Mouse (Mus musculus) heart, postnatal 14 days (tissue): ENCODE measurements at regions not wholly inside any gene's neighbourhood (a gene's known extent, or its start where the extent isn't known, plus 50 kb on each side); places are given as distances from the start of the nearest gene placed in this dataset.

ENCODE experiments used
- DNase-seq, 2 experiments: peaks; one replicate each; pipeline ENCODE4 v3.0.0; 2021 to 2022
- intact Hi-C: fragments of 180-260 bp; cut with DNase I; formaldehyde crosslinking; loops from one replicate; pipeline ENCODE4 v1.15.1; 2025

GRCm38 (mm10) chr17:45341573-45341972 is 92.0 kb downstream of the Cdc5l start:
- no peak for DNase-seq
- intact Hi-C loops = no loop called here

DNA sequence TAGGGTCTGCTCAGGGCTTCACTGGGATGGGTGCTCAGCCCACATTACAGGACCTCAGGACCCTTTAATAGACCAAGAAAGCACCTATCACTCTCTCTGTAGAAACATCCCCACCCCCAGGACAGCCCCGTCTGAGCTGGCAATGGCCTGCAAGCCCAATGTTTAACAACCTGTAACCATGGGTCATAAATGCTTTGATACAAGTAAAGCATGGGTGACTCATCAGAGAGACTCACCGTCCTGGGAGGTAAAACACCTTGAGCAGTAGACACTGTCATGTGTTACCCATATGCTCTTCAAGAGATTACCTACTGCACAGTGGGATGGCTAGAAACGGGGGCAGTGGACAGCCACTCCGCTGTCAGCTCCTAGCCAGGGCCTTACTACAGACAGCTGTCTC is 92.7 kb downstream of the Cdc5l start:
- intact Hi-C loops = no loop called here
- no peak for DNase-seq

DNA sequence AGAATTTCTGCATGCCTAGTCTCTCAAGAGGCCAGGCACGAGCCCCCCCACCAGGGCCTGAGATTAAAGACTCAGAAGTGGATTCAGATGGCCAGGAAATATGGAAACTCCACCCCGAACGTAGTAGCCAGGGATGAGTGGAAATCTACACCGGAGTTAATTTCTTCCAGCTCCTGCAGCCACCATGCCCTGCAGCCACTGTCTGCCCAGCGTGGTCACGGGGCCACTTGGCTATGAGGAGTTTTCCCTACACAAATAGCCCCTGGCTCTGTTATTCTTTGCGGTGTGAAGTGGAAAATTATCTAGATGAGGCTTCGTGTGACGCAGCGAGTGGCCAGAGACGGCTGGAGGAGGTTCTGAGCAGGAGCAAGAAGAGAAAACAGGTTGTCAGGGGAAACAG is 94.3 kb downstream of the Cdc5l start:
- no peak for DNase-seq
- intact Hi-C loops = no loop called here

GRCm38 (mm10) chr17:45338086-45338485 is 95.5 kb downstream of the Cdc5l start:
- no peak for DNase-seq

DNA sequence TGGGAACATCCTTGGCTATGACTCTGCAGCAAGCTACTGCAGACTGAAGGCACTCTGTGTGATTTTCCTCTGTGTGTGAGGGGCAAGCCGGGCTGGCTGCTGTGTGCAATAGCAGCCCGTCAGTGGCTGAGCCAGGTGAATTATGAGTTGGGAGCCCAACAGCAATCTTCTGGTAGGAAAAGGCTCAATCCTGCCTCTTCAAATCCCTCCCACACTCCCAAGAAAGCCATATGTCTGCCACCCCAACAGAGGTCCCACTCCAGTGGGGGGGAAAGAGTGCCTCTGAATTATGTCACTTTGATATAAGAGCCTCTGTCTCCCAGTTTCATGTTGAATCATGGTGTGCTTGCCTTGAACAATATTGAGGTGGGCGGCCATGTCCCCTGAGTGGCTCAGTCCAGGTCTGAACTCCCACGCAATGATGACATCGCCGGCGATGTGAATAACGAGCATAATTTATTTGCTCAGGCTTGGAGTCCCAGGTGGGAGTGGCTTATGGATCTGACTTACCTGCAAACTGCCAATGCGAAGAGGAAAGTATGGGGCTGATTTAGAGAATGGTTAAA is 97.9 kb downstream of the Cdc5l start:
- DNase-seq = no peak
- intact Hi-C loops = no loop called here

More at GRCm38 (mm10) chr17:45338086-45338485, 95.5 kb downstream of the Cdc5l start:
- intact Hi-C loops = no loop called here

- DNase-seq = no peak
- intact Hi-C loops = no loop called here
Observed at GRCm38 (mm10) chr17:45334732-45335381, 98.7 kb downstream of the Cdc5l start.

GRCm38 (mm10) chr17:45332321-45332720 is 101.2 kb downstream of the Cdc5l start:
- DNase-seq = no peak
- intact Hi-C loops = no loop called here

- intact Hi-C loops = no loop called here
- no peak for DNase-seq
Observed at GRCm38 (mm10) chr17:45329241-45329640, 104.3 kb downstream of the Cdc5l start.

GRCm38 (mm10) chr17:45326726-45327125 is 106.8 kb downstream of the Cdc5l start:
- DNase-seq = no peak
- intact Hi-C loops = no loop called here

GRCm38 (mm10) chr17:45326173-45326572 is 107.4 kb downstream of the Cdc5l start:
- DNase-seq = no peak
- intact Hi-C loops = no loop called here

GRCm38 (mm10) chr17:45322842-45323241 is 110.7 kb downstream of the Cdc5l start:
- intact Hi-C loops = no loop called here
- no peak for DNase-seq

- intact Hi-C loops = no loop called here
Observed at GRCm38 (mm10) chr17:45320074-45320473, 113.5 kb downstream of the Cdc5l start.

GRCm38 (mm10) chr17:45318211-45319076 is 115.1 kb downstream of the Cdc5l start:
- intact Hi-C loops = no loop called here
- DNase-seq = no peak

More at GRCm38 (mm10) chr17:45320074-45320473, 113.5 kb downstream of the Cdc5l start:
- no peak for DNase-seq

- intact Hi-C loops = no loop called here
- peak; percentile 64 to 65 for DNase-seq
Observed at GRCm38 (mm10) chr17:45312510-45313266, 120.8 kb downstream of the Cdc5l start.

DNA sequence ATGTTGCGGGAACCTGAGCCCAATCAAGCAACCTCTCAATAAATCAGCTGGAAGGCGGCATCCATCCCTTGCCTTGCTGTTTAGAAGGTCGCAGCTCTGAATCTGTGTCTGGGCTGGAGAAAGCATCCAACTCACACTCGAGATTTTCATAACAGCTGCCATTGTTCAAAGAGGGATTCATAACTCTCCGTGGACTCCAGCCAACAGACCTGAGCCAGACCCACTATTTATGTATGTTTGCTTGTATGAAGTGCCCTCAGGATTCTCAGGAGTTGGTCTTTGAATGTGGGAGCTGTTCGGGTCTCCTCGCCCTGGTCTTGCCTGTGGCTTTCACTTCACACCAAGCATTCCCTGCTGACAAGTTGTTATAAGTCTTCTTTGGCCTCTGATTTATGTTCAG is 127.0 kb downstream of the Cdc5l start:
- intact Hi-C loops = no loop called here
- no peak for DNase-seq

GRCm38 (mm10) chr17:45303183-45303582 is 130.4 kb downstream of the Cdc5l start:
- DNase-seq = no peak
- intact Hi-C loops = no loop called here

DNA sequence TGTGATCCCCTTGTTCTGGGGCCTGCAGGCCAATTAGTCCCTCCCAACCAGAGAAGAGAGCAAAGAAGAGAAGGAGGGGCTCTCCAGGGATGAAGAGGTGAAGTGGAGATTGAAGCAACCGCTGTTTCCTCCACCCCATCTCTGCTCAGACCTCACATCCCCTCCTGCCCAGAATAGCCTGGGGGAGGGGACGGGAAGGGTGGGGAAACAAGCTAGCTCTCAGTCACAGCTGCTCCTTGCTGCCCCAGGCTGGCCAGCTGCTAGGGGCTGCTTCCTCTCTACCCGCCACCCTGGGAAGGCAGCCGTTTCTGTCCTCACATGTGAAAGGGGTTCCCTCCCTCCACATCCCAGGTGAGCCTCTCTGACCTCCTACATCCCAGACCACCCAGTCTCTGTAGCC is 135.2 kb downstream of the Cdc5l start:
- intact Hi-C loops = no loop called here
- DNase-seq = no peak

DNA sequence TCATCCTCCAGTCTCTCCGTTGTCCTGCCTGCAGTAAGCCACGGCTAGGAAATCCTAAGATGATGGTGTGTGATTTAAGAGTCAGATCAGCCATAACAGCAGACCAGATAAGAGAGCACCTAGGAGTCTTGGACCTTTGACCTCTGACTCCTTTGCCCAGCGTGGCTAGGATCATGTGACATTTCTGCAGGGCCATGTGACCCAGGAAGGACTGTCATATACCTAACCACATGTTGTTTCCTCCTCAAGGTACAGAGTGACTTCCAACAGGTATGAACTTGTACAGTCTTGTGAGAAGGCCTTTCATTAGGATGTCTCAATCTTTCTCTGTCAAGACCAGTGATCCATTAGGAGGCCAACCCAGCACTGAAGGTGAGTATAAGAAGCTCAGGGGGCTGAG is 135.7 kb downstream of the Cdc5l start:
- no peak for DNase-seq
- intact Hi-C loops = no loop called here

DNA sequence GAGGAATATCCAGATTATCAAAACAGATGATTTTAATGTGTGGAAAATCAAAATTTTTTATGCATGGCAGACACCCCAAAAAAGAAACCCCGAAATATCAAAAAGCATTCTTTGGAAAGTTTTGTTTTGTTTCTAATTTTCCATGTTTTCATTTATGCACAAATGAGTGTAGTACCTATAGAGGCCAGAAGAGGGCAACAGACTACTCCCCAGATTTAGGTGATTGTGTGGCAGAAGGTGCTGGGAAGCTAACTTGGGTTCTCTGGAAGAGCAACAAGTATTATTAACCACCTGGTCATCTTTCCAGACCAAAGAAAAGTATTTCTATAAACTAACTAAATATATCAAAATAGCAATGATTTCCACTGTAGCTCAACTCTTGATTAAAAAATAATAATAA is 137.2 kb downstream of the Cdc5l start:
- no peak for DNase-seq
- intact Hi-C loops = no loop called here

DNA sequence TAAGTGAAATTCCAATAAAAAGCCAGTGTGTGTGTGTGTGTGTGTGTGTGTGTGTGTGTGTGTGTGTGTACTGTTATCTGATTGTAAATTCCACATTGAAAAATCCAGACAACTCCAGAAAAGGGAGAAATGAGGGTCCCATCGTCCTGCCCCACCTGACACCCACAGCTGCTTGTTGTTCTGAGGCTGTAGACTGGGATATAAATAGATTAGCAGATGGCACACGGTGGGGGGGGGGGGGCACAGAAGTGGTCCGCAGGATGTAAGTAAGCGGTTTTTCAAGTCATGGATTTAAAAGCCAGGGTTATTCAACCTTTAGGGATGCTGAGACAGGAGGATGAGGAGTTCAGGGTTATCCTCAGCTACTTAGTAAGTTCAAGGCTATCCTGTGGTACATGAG is 138.7 kb downstream of the Cdc5l start:
- intact Hi-C loops = no loop called here
- DNase-seq = no peak
